Mouse (Mus musculus) heart, adult 2 months (tissue): Measurements from ENCODE around the gene Dnajb5. TPM values are rescaled to one million over a fixed set of nuclear protein-coding genes. Genes with fewer than 3 reads are reported as not detected.

Experiments used
- DNase-seq, 2 experiments: peaks; one replicate each; pipeline ENCODE4 v3.0.0; 2021
- H3K27ac ChIP-seq: fragments of 200-600 bp; 2 replicates; pipeline ENCODE4 v1.8.1; 2022
- H3K27me3 ChIP-seq: fragments of 200-500 bp; 2 replicates; pipeline ENCODE4 v1.6.1; 2012; ENCODE audit warnings: mild to moderate bottlenecking, low read length, inconsistent platforms, mixed read lengths; ENCODE audit not compliant: control insufficient read depth, insufficient read depth
- H3K36me3 ChIP-seq: fragments of 200-500 bp; 2 replicates; pipeline ENCODE4 v1.6.1; 2012; ENCODE audit warnings: low read length, inconsistent platforms; ENCODE audit not compliant: control insufficient read depth, insufficient read depth
- H3K4me1 ChIP-seq: fragments of 200-500 bp; 2 replicates; pipeline ENCODE4 v1.6.1; 2011; ENCODE audit warnings: low read length; ENCODE audit not compliant: control insufficient read depth, insufficient read depth
- H3K4me3 ChIP-seq: fragments of 200-600 bp; 2 replicates; pipeline ENCODE4 v1.8.1; 2022
- H3K79me2 ChIP-seq: fragments of 200-500 bp; replicated peaks from 2 replicates; pipeline ENCODE4 v1.6.1; 2012; ENCODE audit warnings: mild to moderate bottlenecking, inconsistent platforms, low read length, moderate library complexity, mixed read lengths; ENCODE audit not compliant: control insufficient read depth, insufficient read depth
- H3K9ac ChIP-seq: fragments of 200-500 bp; 2 replicates; pipeline ENCODE4 v1.6.1; 2012; ENCODE audit warnings: low read depth, mild to moderate bottlenecking, control low read depth, inconsistent platforms, low read length, mixed read lengths
- CTCF ChIP-seq: fragments of 200-600 bp; IDR thresholded peaks from 2 replicates; pipeline ENCODE4 v1.8.1; 2022; ENCODE audit warnings: antibody characterized with exemption, mild to moderate bottlenecking, moderate library complexity
- EP300 ChIP-seq: fragments of 200-500 bp; IDR thresholded peaks from 2 replicates; pipeline ENCODE4 v1.6.1; 2011; ENCODE audit warnings: low read depth, low read length, control low read depth; ENCODE audit not compliant: insufficient read depth
- POLR2A ChIP-seq: fragments of 200-500 bp; IDR thresholded peaks from 2 replicates; pipeline ENCODE4 v1.6.1; 2011; ENCODE audit warnings: mild to moderate bottlenecking, low read depth, low read length, control low read depth; ENCODE audit not compliant: insufficient read depth
- WGBS: fragments of 180-500 bp; shearing (Covaris S2); methylation state at CpG from one replicate; pipeline ENCODE4 v1.1.7; 2018; 5-methylcytosine and 5-hydroxymethylcytosine counted together
- intact Hi-C: fragments of 180-260 bp; cut with DNase I; formaldehyde crosslinking; loops from one replicate; pipeline ENCODE4 v1.15.1; 2025
- polyA plus RNA-seq: library from polyadenylated mRNA; depleted of rRNA; stranded (reverse); fragments of >200 nt; gene quantifications from 2 replicates; pipeline ENCODE4 v1.2.3, GENCODE M21; 2012
- total RNA-seq, 2 experiments: library from RNA; stranded (reverse); gene quantifications; 2 replicates each; pipeline ENCODE4 v1.2.3; 2021

Gene Dnajb5
- total and polyA plus RNA-seq, 3 experiments: 45.6 to 103 (median 88.5) TPM

- Histone ChIP-seq H3K9ac (no peak overlapping the region), H3K79me2 (no peaks in the 10 kb centered on the region), H3K4me1 (no peaks in the 10 kb centered on the region), H3K4me3 (no peak overlapping the region), H3K36me3 (no peaks in the 10 kb centered on the region), H3K27me3 (peaks cover 5% of the 10 kb centered on the region; the same call in 1 of the 2 replicates), H3K27ac (no peak overlapping the region)
- no peak for DNase-seq
- WGBS: 63% methylated on average over 9 of the region's 9 CpGs
- TF ChIP-seq POLR2A: no peak
- TF ChIP-seq EP300: no peak
- no peak for TF ChIP-seq CTCF
- intact Hi-C loops: no loop called here
Observed at GRCm38 (mm10) chr4:42920726-42921125, 28.9 kb upstream of the Dnajb5 start.

- Histone ChIP-seq H3K4me3 (no peak overlapping the region), H3K36me3 (no peaks in the 10 kb centered on the region), H3K79me2 (no peaks in the 10 kb centered on the region), H3K27me3 (peaks cover 5% of the 10 kb centered on the region; the same call in 1 of the 2 replicates), H3K9ac (no peak overlapping the region), H3K4me1 (no peaks in the 10 kb centered on the region), H3K27ac (no peak overlapping the region)
- no peak for DNase-seq
- 62% methylated on average over 2 of the region's 2 CpGs for WGBS
- intact Hi-C loops: no loop called here
- TF ChIP-seq CTCF (no peak), POLR2A (no peak), EP300 (no peak)
Observed at GRCm38 (mm10) chr4:42921536-42921935, 28.1 kb upstream of the Dnajb5 start.

DNA sequence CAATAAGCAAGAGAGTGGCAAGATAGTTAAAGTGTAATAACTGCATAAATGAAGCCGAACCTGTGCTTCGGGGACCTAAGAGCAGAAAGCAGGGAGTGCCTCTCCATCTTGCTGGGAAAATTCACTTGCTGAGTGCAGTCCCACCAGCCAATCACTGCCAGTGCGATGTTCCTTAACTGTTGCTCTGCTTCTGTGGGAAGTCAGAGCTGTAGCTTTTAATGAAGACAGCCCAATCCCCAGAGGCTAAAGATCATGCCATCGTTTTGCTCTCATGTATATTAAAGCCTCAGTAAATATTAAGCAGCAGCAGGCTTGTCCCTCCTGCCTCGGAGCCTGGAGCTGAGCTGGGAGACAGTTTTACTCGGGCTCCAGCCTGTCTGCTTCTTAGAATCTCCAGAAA is 27.6 kb upstream of the Dnajb5 start:
- peaks cover 4% of the 10 kb centered on the region; the same call in 1 of the 2 replicates for H3K27me3 ChIP-seq
- no peaks in the 10 kb centered on the region for H3K36me3 ChIP-seq
- TF ChIP-seq POLR2A (no peak), EP300 (no peak), CTCF (no peak)
- no peak for DNase-seq
- no peaks in the 10 kb centered on the region for H3K79me2 ChIP-seq
- intact Hi-C loops: no loop called here
- no peak overlapping the region for H3K9ac ChIP-seq
- H3K4me3 ChIP-seq: no peak overlapping the region
- no peak overlapping the region for H3K27ac ChIP-seq
- whole genome bisulfite sequencing: 80% methylated on average over 6 of the region's 6 CpGs
- H3K4me1 ChIP-seq: no peaks in the 10 kb centered on the region

DNA sequence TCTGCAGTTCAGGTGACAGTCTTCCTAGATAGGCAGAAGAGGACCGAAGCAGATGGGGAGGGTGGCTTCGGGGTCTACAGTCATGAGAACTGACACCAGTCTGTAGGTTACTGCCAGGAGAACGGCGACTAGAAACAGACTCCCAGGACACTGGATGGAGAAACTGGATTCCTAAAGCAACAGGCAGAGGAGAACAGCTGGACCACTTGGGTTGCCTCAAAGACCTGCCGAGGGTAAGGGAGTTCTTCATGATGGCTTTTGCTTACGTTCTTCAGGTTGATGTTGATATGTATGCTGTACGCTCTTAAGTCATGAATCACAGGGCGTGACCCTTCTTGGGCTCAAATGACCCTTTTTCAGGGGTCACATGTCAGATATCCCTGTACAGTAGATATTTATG is 27.2 kb upstream of the Dnajb5 start:
- 84% methylated on average over 8 of the region's 8 CpGs for WGBS
- Histone ChIP-seq H3K27ac (no peak overlapping the region), H3K9ac (no peak overlapping the region), H3K27me3 (no peaks in the 10 kb centered on the region; the same call in 1 of the 2 replicates), H3K4me1 (no peaks in the 10 kb centered on the region), H3K36me3 (no peaks in the 10 kb centered on the region), H3K4me3 (no peak overlapping the region), H3K79me2 (no peaks in the 10 kb centered on the region)
- TF ChIP-seq CTCF (no peak), EP300 (no peak)
- no peak for DNase-seq
- intact Hi-C loops: no loop called here

DNA sequence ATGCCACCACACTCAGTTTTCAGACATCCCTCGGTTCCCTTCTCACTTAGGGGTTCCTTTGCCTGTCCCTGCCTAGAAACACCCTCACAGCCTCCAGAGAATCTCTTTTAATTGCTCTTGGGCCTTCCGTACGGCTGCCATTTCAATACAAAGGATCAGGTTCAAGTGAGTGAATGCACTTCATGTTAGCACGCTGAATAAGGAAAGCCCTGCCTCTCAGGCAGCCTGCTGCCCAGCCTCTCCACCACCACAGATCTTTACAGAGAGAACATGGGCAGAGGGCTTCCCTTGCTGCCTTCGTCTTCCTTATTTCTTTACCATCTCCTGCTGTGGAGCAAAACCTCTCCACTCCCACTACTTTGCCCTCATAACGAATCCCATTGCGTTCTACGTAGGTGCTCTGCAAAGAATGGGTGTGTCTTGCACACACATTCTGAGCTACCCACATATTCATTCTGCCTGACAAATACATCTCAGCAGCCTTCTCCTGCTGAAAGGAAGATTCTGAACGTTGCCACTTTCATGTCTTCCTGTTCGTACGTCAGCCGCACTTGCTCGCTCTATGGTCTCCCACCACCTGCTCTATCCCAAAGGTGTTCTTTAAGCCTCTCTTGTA is 25.4 kb upstream of the Dnajb5 start:
- Histone ChIP-seq H3K9ac (no peak overlapping the region), H3K27ac (no peak overlapping the region), H3K27me3 (no peaks in the 10 kb centered on the region), H3K4me3 (no peak overlapping the region), H3K36me3 (no peaks in the 10 kb centered on the region), H3K79me2 (no peaks in the 10 kb centered on the region), H3K4me1 (no peaks in the 10 kb centered on the region)
- no peak for TF ChIP-seq CTCF
- TF ChIP-seq POLR2A: no peak
- TF ChIP-seq EP300: no peak
- DNase-seq: no peak
- 78% methylated on average over 13 of the region's 13 CpGs for WGBS
- intact Hi-C loops: no loop called here

GRCm38 (mm10) chr4:42928209-42928608 is 21.4 kb upstream of the Dnajb5 start:
- Histone ChIP-seq H3K27me3 (no peaks in the 10 kb centered on the region), H3K9ac (no peak overlapping the region), H3K27ac (no peak overlapping the region), H3K36me3 (no peaks in the 10 kb centered on the region), H3K4me3 (no peak overlapping the region), H3K79me2 (no peaks in the 10 kb centered on the region), H3K4me1 (peaks cover 5% of the 10 kb centered on the region)
- DNase-seq: no peak
- TF ChIP-seq CTCF (peak; percentile 20; the same call in 1 of the 2 replicates), POLR2A (no peak), EP300 (no peak)
- WGBS: 84% methylated on average over 5 of the region's 5 CpGs
- intact Hi-C loops: no loop called here
